Mouse (Mus musculus) heart, embryonic 13.5 days (tissue): Measurements from ENCODE around the gene Itga9. TPM values are rescaled to one million over a fixed set of nuclear protein-coding genes. Genes with fewer than 3 reads are reported as not detected.

ENCODE experiments used
- ATAC-seq: fragments of 200-750 bp; cut with Nextera tagmentation; 2 replicates; pipeline ENCODE4 v1.8.0; 2017; ENCODE audit warnings: moderate TSS enrichment; ENCODE audit not compliant: insufficient number of reproducible peaks, low FRiP score, low TSS enrichment; ENCODE audit errors: extremely low read depth
- H3K27ac ChIP-seq: fragments of 300-500 bp; sonication (generic); replicated peaks from 2 replicates; pipeline ENCODE4 v1.5.1; 2015; ENCODE audit warnings: moderate library complexity, mild to moderate bottlenecking, inconsistent platforms
- H3K27me3 ChIP-seq: fragments of 300-500 bp; sonication (generic); replicated peaks from 2 replicates; pipeline ENCODE4 v1.6.1; 2015; ENCODE audit warnings: mild to moderate bottlenecking, inconsistent platforms
- H3K36me3 ChIP-seq: fragments of 300-500 bp; sonication (generic); 2 replicates; pipeline ENCODE4 v1.6.1; 2015; ENCODE audit warnings: mild to moderate bottlenecking, inconsistent platforms
- H3K4me1 ChIP-seq: fragments of 300-500 bp; sonication (generic); 2 replicates; pipeline ENCODE4 v1.6.1; 2015; ENCODE audit warnings: inconsistent platforms
- H3K4me2 ChIP-seq: fragments of 300-500 bp; sonication (generic); 2 replicates; pipeline ENCODE4 v1.6.1; 2015; ENCODE audit warnings: inconsistent platforms, mild to moderate bottlenecking, moderate library complexity
- H3K4me3 ChIP-seq: fragments of 300-500 bp; sonication (generic); 2 replicates; pipeline ENCODE4 v1.5.1; 2015; ENCODE audit warnings: moderate library complexity, mild to moderate bottlenecking, inconsistent platforms
- H3K9ac ChIP-seq: fragments of 300-500 bp; sonication (generic); 2 replicates; pipeline ENCODE4 v1.6.1; 2015; ENCODE audit warnings: inconsistent platforms, mild to moderate bottlenecking, moderate library complexity
- H3K9me3 ChIP-seq: fragments of 300-500 bp; sonication (generic); 2 replicates; pipeline ENCODE4 v1.6.1; 2016; ENCODE audit warnings: inconsistent platforms
- WGBS: fragments of 180-500 bp; shearing (Covaris S2); methylation state at CpG from one replicate; pipeline ENCODE4 v1.1.7; 2015; ENCODE audit warnings: mixed read lengths; 5-methylcytosine and 5-hydroxymethylcytosine counted together
- polyA plus RNA-seq: library from polyadenylated mRNA; unstranded; fragments of >200 nt; fragmentation: Nextera tagmentation; extraction: Ambion mirVana; gene quantifications from 2 replicates; pipeline ENCODE4 v1.2.1, GENCODE M21; 2015

Itga9 gene
- polyA plus RNA-seq, 1 experiment from 2014 or later, result 6.5 TPM

DNA sequence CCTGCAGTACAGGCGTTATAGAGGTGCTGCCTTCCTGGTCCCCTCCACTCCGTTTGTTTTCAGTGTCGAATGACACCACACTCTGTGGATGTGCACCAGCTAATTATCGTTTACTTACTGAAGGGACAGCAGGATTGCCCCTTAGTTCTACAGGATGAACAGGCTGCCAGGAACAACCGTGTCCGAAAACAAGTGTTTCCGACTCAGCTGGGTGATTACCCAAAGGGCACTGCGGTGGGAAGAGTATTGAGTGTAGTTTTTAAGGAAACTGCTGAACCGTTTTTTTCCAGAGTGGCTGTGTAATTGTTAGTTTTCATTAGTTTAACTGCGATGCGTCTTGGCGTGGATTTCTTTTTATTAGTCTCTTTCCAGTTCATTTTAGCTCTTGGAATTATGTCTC lies 329.6 kb downstream of the Itga9 start:
- H3K4me3 ChIP-seq, result no peak overlapping the region
- no peak overlapping the region for H3K27ac ChIP-seq
- H3K9ac ChIP-seq, result peak overlapping the region; percentile 29; the same call in 1 of the 2 replicates
- H3K4me2 ChIP-seq, result no peak overlapping the region
- ATAC-seq, result no peak
- peaks cover 57% of the 10 kb centered on the region for H3K4me1 ChIP-seq
- no peaks in the 10 kb centered on the region for H3K36me3 ChIP-seq
- WGBS, result 67% methylated on average over 12 of the region's 12 CpGs
- no peaks in the 10 kb centered on the region for H3K9me3 ChIP-seq
- H3K27me3 ChIP-seq, result no peaks in the 10 kb centered on the region

DNA sequence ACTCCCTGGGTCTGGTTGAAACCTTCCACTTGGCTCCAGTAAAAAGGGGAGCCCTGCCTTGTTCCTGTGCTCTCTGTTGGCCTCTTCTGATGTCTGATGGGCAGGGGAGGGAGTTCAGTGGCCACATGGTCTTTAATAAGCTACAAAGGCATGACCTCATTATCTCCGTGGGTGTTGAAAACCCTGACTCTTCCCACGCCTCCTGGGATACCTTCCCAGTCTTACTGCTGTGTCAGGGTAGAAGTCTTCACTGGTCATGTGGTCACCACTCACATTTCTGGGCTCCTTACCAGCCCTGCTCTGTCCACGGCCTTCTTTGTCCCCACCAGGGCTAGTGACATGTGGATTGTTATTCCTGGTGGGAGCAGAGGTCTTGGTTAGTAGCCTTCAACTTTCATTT lies 331.0 kb downstream of the Itga9 start:
- H3K9me3 ChIP-seq, result no peaks in the 10 kb centered on the region
- H3K27me3 ChIP-seq, result no peaks in the 10 kb centered on the region
- 0 out of 2 replicates have a peak overlapping the region, but pooled peaks have one; percentile 12 for H3K27ac ChIP-seq
- H3K4me3 ChIP-seq, result no peak overlapping the region
- no peak; the same call in 1 of the 2 replicates for ATAC-seq
- 18% methylated on average over 3 of the region's 3 CpGs for WGBS
- no peak overlapping the region for H3K4me2 ChIP-seq
- H3K36me3 ChIP-seq, result peaks cover 5% of the 10 kb centered on the region; the same call in 1 of the 2 replicates
- H3K4me1 ChIP-seq, result peaks cover 70% of the 10 kb centered on the region
- H3K9ac ChIP-seq, result no peak overlapping the region

DNA sequence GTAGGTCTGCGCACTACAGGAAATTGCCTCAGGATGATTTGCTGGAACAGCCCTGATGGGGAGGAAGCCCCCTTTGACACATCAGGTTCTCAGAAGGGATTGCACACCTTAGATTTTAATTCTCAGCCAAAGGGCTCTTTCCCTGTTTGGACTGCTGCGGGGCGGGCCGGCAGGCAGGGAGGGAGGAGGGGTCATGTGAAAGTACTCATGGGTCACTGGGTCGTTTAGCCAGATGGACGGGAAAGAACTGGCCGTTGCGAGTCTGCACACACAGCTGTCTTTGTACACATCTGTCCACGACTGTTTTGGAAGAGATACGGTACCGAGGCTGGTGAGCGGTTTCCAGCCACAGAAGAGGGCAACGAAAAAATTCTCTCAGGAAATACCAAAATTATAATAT lies 332.9 kb downstream of the Itga9 start:
- no peaks in the 10 kb centered on the region for H3K27me3 ChIP-seq
- ATAC-seq, result no peak
- H3K9me3 ChIP-seq, result no peaks in the 10 kb centered on the region
- 48% methylated on average over 13 of the region's 13 CpGs for WGBS
- H3K36me3 ChIP-seq, result peaks cover 5% of the 10 kb centered on the region; the same call in 1 of the 2 replicates
- no peak overlapping the region for H3K27ac ChIP-seq
- H3K4me3 ChIP-seq, result no peak overlapping the region
- H3K4me2 ChIP-seq, result no peak overlapping the region
- H3K4me1 ChIP-seq, result peaks cover 75% of the 10 kb centered on the region
- no peak overlapping the region for H3K9ac ChIP-seq

DNA sequence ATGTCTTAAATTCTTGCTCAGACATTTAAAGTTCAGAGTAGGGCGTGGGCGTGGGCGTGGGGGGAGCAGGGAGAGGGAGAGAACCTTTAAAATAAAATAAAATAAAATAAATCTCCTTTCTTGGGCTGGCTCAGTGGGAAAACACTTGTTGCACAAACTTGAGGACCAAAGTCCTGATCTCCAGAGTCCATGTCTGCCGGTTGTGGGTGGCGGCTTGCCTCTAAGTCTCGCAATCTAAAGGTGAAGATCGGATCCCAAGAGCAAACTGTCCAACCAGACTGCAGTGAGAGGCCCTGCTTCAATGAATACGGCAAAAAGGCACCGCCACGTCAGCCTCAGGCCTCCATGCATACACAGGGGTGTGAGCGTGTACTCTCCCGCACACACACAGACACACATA lies 333.3 kb downstream of the Itga9 start:
- 83% methylated on average over 12 of the region's 12 CpGs for WGBS
- peaks cover 74% of the 10 kb centered on the region for H3K4me1 ChIP-seq

DNA sequence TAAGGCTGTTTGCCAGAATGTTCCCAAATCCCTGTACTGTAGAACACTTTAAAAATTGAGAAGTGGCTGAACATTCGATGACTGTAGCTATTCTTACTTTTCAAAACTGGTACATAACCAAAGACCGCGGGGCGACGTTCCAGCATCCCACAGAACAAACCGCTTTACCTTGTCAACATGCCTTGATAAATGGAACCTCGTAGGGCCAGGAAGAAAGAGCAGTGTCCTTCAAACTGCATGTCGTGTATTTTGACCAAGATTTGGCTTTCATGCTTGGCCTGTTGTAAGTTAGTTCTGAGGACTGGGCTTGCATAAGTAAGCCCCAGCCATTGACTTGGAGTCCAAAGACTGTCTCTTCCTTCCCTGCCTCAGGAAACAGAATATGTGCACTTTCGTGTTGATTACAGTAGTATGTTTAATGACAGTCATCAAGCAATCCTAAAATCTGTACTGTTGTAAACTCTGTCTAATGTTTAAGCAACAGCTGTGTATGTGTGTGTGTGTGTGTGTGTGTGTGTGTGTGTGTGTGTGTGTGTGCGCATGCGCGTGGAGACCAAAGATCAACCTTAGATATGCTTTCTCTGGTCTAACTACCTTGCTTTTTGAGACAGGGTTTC lies 334.2 kb downstream of the Itga9 start:
- no peak overlapping the region for H3K9ac ChIP-seq
- H3K27ac ChIP-seq, result peak overlapping the region; percentile 15; the same call in 1 of the 2 replicates
- no peak overlapping the region for H3K4me2 ChIP-seq
- no peaks in the 10 kb centered on the region for H3K9me3 ChIP-seq
- H3K27me3 ChIP-seq, result no peaks in the 10 kb centered on the region
- ATAC-seq, result no peak
- H3K36me3 ChIP-seq, result peaks cover 5% of the 10 kb centered on the region; the same call in 1 of the 2 replicates
- H3K4me3 ChIP-seq, result no peak overlapping the region
- peaks cover 65% of the 10 kb centered on the region for H3K4me1 ChIP-seq
- 69% methylated on average over 12 of the region's 12 CpGs for WGBS

More for the DNA sequence above, 333.3 kb downstream of the Itga9 start:
- no peaks in the 10 kb centered on the region for H3K9me3 ChIP-seq
- ATAC-seq, result no peak
- peaks cover 5% of the 10 kb centered on the region; the same call in 1 of the 2 replicates for H3K36me3 ChIP-seq
- H3K4me2 ChIP-seq, result no peak overlapping the region
- no peak overlapping the region for H3K4me3 ChIP-seq
- H3K9ac ChIP-seq, result no peak overlapping the region
- no peak overlapping the region for H3K27ac ChIP-seq
- no peaks in the 10 kb centered on the region for H3K27me3 ChIP-seq

DNA sequence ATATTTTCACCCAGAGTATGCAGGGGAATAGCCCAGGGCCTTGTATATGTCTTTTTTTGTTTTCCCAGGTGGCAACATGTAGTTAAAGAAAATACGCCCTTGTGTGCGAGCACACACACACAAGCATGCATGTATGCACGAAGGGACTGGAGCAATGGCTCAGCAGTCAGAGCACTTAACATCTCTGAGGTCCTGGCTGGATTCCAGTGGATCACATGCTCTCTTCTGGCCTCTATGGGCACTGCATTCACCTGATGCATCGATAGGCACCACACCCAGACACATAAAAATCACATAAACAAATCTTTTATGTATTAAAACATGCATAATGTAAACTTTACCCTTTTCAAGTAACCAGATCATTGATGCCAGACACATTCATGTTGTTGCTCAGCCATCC lies 335.5 kb downstream of the Itga9 start:
- 64% methylated on average over 4 of the region's 4 CpGs for WGBS
- H3K9ac ChIP-seq, result no peak overlapping the region
- no peak overlapping the region for H3K4me2 ChIP-seq
- H3K36me3 ChIP-seq, result peaks cover 5% of the 10 kb centered on the region; the same call in 1 of the 2 replicates
- peaks cover 54% of the 10 kb centered on the region for H3K4me1 ChIP-seq
- H3K27me3 ChIP-seq, result no peaks in the 10 kb centered on the region
- H3K4me3 ChIP-seq, result no peak overlapping the region
- H3K9me3 ChIP-seq, result no peaks in the 10 kb centered on the region
- H3K27ac ChIP-seq, result no peak overlapping the region
- ATAC-seq, result no peak

DNA sequence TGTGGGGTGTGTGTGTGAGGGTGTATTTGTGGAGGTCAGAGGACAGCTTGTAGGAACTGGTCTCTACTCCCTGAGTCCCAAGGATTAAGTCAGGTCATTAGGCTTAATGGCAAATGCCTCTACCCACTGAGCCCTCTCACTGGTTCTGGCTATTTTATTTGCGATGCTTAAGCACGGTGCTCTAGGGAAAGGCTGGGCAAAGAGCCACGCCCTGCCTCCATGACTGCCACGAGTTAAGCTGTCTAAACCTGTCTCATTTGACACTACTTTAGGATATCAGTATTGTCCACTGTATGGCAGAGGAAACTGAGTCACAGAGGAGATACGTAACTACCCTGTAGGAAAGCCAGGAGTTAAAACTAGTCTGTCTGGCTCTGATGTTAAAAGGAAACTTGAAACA lies 337.5 kb downstream of the Itga9 start:
- Histone ChIP-seq H3K4me2 (peak overlapping the region; percentile 1; the same call in 1 of the 2 replicates), H3K27ac (no peak overlapping the region), H3K9me3 (no peaks in the 10 kb centered on the region), H3K27me3 (no peaks in the 10 kb centered on the region), H3K4me3 (no peak overlapping the region), H3K4me1 (peaks cover 58% of the 10 kb centered on the region), H3K9ac (no peak overlapping the region), H3K36me3 (peaks cover 5% of the 10 kb centered on the region; the same call in 1 of the 2 replicates)
- 52% methylated on average over 5 of the region's 5 CpGs for WGBS
- ATAC-seq, result no peak

DNA sequence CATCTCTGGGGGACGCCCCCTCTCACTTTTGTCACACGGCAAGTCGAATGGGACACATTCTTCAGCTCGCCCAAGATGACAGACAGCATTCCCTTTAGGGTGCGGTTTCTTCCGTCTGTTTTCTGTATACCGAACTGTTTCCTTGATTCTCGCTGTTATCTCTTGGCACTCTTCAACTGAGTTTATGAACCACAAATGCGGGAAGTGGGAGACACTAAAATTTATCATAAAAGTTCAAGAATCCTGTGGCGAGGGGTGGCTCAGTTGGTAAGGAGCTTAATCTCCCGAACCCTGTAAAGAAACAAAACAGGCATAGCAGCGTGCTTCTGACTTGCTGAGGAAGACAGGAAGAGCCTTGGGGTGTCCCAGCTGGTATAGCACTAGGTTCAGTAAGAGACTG lies 337.9 kb downstream of the Itga9 start:
- H3K9me3 ChIP-seq, result no peaks in the 10 kb centered on the region
- H3K36me3 ChIP-seq, result peaks cover 5% of the 10 kb centered on the region; the same call in 1 of the 2 replicates
- peak overlapping the region; percentile 1; the same call in 1 of the 2 replicates for H3K4me2 ChIP-seq
- no peaks in the 10 kb centered on the region for H3K27me3 ChIP-seq
- no peak overlapping the region for H3K4me3 ChIP-seq
- H3K4me1 ChIP-seq, result peaks cover 59% of the 10 kb centered on the region
- ATAC-seq, result no peak
- WGBS, result 30% methylated on average over 12 of the region's 12 CpGs
- peak overlapping the region; percentile 32; the same call in 1 of the 2 replicates for H3K27ac ChIP-seq
- H3K9ac ChIP-seq, result no peak overlapping the region

DNA sequence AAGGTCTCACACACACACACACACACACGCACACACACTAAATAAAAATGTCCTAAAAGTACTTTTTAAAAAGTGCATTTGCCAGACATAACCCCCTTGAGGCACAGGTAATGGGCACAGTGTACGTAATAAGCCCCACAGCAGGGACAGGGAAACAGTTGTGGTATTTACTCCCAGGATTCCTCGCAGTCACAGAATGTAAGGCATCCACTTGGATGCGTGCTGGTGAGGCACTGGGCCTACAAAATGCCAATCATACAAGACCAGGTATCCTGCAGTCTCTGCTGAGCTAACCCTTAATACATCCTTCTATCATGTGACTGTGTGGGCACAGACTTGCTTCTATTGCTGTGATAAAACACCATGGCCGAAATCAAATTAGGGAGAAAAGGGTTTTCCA lies 342.0 kb downstream of the Itga9 start:
- Histone ChIP-seq H3K4me3 (no peak overlapping the region), H3K27me3 (no peaks in the 10 kb centered on the region), H3K27ac (0 out of 2 replicates have a peak overlapping the region, but pooled peaks have one; percentile 12), H3K9me3 (no peaks in the 10 kb centered on the region), H3K4me1 (peaks cover 65% of the 10 kb centered on the region), H3K36me3 (no peaks in the 10 kb centered on the region), H3K9ac (no peak overlapping the region), H3K4me2 (no peak overlapping the region)
- no peak for ATAC-seq
- WGBS, result 62% methylated on average over 5 of the region's 5 CpGs

DNA sequence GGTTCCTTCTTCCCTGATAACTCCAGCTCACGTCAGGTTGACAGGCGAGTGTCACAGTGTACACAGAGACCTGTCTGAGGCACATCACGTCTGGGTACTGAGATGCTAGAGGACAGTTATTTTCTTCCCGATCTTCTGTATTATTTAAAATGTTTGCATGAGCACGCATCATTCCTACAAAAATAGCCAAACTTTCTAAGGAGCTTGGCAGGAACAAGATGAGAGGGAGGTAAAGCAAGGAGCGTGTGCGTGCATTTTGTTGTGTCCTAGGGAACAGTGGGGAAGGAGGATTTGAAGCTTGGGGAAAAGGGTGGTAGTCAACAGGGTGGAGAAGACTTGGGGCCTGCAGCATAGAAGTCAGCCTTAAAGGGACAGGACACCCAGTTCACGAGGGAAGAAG lies 342.6 kb downstream of the Itga9 start:
- WGBS, result 75% methylated on average over 8 of the region's 8 CpGs
- Histone ChIP-seq H3K27me3 (no peaks in the 10 kb centered on the region), H3K9me3 (no peaks in the 10 kb centered on the region), H3K4me1 (peaks cover 59% of the 10 kb centered on the region), H3K9ac (no peak overlapping the region), H3K4me3 (no peak overlapping the region), H3K27ac (peak overlapping the region; percentile 12), H3K4me2 (no peak overlapping the region), H3K36me3 (no peaks in the 10 kb centered on the region)
- ATAC-seq, result no peak

DNA sequence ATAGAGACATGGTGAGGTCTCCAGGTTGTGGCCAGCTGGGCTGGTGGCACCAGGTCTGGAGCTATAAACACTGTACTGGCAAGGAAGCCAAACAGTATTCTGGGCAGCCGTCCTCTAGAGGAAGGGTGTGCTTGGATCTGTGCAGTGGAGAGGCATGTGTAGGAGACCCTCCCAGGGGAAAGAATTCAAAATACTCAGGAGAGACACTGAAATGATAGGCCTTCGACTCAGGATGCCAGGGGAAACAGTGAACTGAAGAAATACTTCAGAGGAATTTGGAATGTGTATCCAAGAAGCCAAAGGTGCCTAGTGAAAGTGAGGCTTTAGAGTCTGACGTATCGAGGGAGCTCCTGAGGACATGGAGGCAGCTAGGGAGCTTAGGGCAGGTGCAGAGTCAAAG lies 343.2 kb downstream of the Itga9 start:
- Histone ChIP-seq H3K27me3 (no peaks in the 10 kb centered on the region), H3K4me2 (no peak overlapping the region), H3K9me3 (no peaks in the 10 kb centered on the region), H3K9ac (no peak overlapping the region), H3K4me3 (no peak overlapping the region), H3K36me3 (no peaks in the 10 kb centered on the region), H3K4me1 (peaks cover 53% of the 10 kb centered on the region), H3K27ac (peak overlapping the region; percentile 5)
- 44% methylated on average over 4 of the region's 4 CpGs for whole genome bisulfite sequencing
- no peak for ATAC-seq

DNA sequence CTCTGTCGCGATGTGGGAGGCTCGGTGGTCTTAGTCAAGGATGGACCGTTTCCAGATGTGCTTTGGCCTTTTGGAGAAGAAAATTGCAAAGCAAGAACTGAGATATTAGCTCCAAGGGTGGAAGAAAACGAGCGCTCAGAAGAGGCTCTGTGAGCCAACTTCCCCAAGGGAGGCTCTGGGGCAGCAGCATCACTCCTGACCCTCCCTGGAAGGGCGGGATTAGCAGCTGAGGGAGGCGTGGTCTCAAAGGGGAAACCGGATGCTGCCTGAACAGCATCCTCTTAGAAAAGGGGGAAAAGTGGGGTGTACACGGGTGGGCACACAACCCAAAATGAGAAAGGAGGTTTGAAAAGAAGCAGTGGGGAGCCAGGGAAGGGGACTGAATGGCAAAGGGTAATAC lies 343.6 kb downstream of the Itga9 start:
- peaks cover 53% of the 10 kb centered on the region for H3K4me1 ChIP-seq
- H3K27ac ChIP-seq, result peak overlapping the region; percentile 5; the same call in 1 of the 2 replicates
- H3K36me3 ChIP-seq, result no peaks in the 10 kb centered on the region
- no peaks in the 10 kb centered on the region for H3K9me3 ChIP-seq
- H3K27me3 ChIP-seq, result no peaks in the 10 kb centered on the region
- WGBS, result 70% methylated on average over 10 of the region's 10 CpGs
- H3K9ac ChIP-seq, result no peak overlapping the region
- no peak overlapping the region for H3K4me3 ChIP-seq
- no peak overlapping the region for H3K4me2 ChIP-seq
- no peak for ATAC-seq
